Mouse (Mus musculus) cerebellum, adult 2 months (tissue): ENCODE results near the gene Lrmda. TPM values are rescaled to one million over a fixed set of nuclear protein-coding genes. Genes with fewer than 3 reads are reported as not detected.
A peak's percentile ranks its signal among the peaks of the same experiment; 100 is the strongest.

Source experiments
- DNase-seq, 2 experiments: peaks; one replicate each; pipeline ENCODE4 v3.0.0; 2021
- H3K27ac ChIP-seq: fragments of 200-500 bp; 2 replicates; pipeline ENCODE4 v1.5.1; 2012; ENCODE audit warnings: low read length, control low read depth, inconsistent platforms; ENCODE audit not compliant: insufficient read depth
- H3K27me3 ChIP-seq: fragments of 200-500 bp; 2 replicates; pipeline ENCODE4 v1.6.1; 2012; ENCODE audit warnings: inconsistent platforms, mild to moderate bottlenecking, low read length, moderate library complexity; ENCODE audit not compliant: control insufficient read depth, insufficient read depth
- H3K4me1 ChIP-seq: fragments of 200-500 bp; 2 replicates; pipeline ENCODE4 v1.6.1; 2011; ENCODE audit warnings: low read length; ENCODE audit not compliant: control insufficient read depth, insufficient read depth
- H3K4me3 ChIP-seq: fragments of 200-500 bp; replicated peaks from 2 replicates; pipeline ENCODE3; 2011; ENCODE audit warnings: mild to moderate bottlenecking, low read depth, low read length, control low read depth; ENCODE audit not compliant: insufficient read depth
- CTCF ChIP-seq: fragments of 200-500 bp; IDR thresholded peaks from 2 replicates; pipeline ENCODE4 v1.5.1; 2011; ENCODE audit warnings: low read depth, mild to moderate bottlenecking, control low read depth, low read length, moderate library complexity, borderline replicate concordance; ENCODE audit not compliant: insufficient read depth
- POLR2A ChIP-seq: fragments of 200-500 bp; IDR thresholded peaks from 2 replicates; pipeline ENCODE4 v1.6.1; 2011; ENCODE audit warnings: low read length, control low read depth, borderline replicate concordance; ENCODE audit not compliant: insufficient read depth
- WGBS: fragments of 180-500 bp; shearing (Covaris S2); methylation state at CpG from one replicate; pipeline ENCODE4 v1.1.7; 2018; 5-methylcytosine and 5-hydroxymethylcytosine counted together
- polyA plus RNA-seq: library from polyadenylated mRNA; depleted of rRNA; stranded (reverse); fragments of >200 nt; gene quantifications from 2 replicates; pipeline ENCODE4 v1.2.3, GENCODE M21; 2012

Gene Lrmda
- polyA plus RNA-seq, 1 experiment: 0.65 TPM

- DNase-seq: no peak
- H3K27me3 ChIP-seq: no peaks in the 10 kb centered on the region
- no peak overlapping the region for H3K27ac ChIP-seq
- TF ChIP-seq POLR2A (no peak), CTCF (no peak)
- H3K4me3 ChIP-seq: no peak overlapping the region
- H3K4me1 ChIP-seq: no peaks in the 10 kb centered on the region
- 50% methylated on average over 3 of the region's 3 CpGs for WGBS
These were observed 533.3 kb downstream of the Lrmda start for GRCm38 (mm10) chr14:22552841-22553240.

- TF ChIP-seq CTCF: no peak
- TF ChIP-seq POLR2A: no peak
- DNase-seq: no peak
- WGBS: 94% methylated on average over 3 of the region's 3 CpGs
- Histone ChIP-seq H3K4me1 (no peaks in the 10 kb centered on the region), H3K27ac (no peak overlapping the region), H3K27me3 (no peaks in the 10 kb centered on the region), H3K4me3 (no peak overlapping the region)
These were observed 534.2 kb downstream of the Lrmda start for GRCm38 (mm10) chr14:22553717-22554116.

- 77% methylated on average over 5 of the region's 5 CpGs for WGBS
- DNase-seq: peak in 1 of 2 experiments; percentile 3
- H3K27ac ChIP-seq: no peak overlapping the region
- TF ChIP-seq CTCF: no peak
- TF ChIP-seq POLR2A: no peak
- H3K27me3 ChIP-seq: no peaks in the 10 kb centered on the region
- no peaks in the 10 kb centered on the region for H3K4me1 ChIP-seq
- no peak overlapping the region for H3K4me3 ChIP-seq
These were observed 553.0 kb downstream of the Lrmda start for GRCm38 (mm10) chr14:22572486-22572885.

- no peak for DNase-seq
- Histone ChIP-seq H3K27me3 (no peaks in the 10 kb centered on the region), H3K4me1 (no peaks in the 10 kb centered on the region), H3K27ac (no peak overlapping the region), H3K4me3 (no peak overlapping the region)
- TF ChIP-seq CTCF (no peak), POLR2A (no peak)
- 80% methylated on average over 7 of the region's 7 CpGs for whole genome bisulfite sequencing
These were observed 554.1 kb downstream of the Lrmda start for GRCm38 (mm10) chr14:22573585-22573984.

- no peak for TF ChIP-seq CTCF
- TF ChIP-seq POLR2A: no peak
- 86% methylated on average over 4 of the region's 4 CpGs for WGBS
- Histone ChIP-seq H3K4me1 (no peaks in the 10 kb centered on the region), H3K4me3 (no peak overlapping the region), H3K27me3 (no peaks in the 10 kb centered on the region), H3K27ac (no peak overlapping the region)
- no peak for DNase-seq
These were observed 554.5 kb downstream of the Lrmda start for GRCm38 (mm10) chr14:22574006-22574405.

GRCm38 (mm10) chr14:22576441-22576840 lies 556.9 kb downstream of the Lrmda start:
- WGBS: 84% methylated on average over 6 of the region's 6 CpGs
- H3K4me1 ChIP-seq: no peaks in the 10 kb centered on the region
- no peak overlapping the region for H3K4me3 ChIP-seq
- DNase-seq: no peak
- H3K27ac ChIP-seq: no peak overlapping the region
- TF ChIP-seq POLR2A (no peak), CTCF (no peak)
- H3K27me3 ChIP-seq: no peaks in the 10 kb centered on the region; the same call in 1 of the 2 replicates

GRCm38 (mm10) chr14:22577411-22578037 lies 558.0 kb downstream of the Lrmda start:
- Histone ChIP-seq H3K4me3 (peak overlapping the region; percentile 36), H3K27me3 (no peaks in the 10 kb centered on the region; the same call in 1 of the 2 replicates), H3K4me1 (no peaks in the 10 kb centered on the region), H3K27ac (no peak overlapping the region)
- 24% methylated on average over 13 of the region's 13 CpGs for WGBS
- DNase-seq: peak; percentile 8 to 32
- TF ChIP-seq POLR2A (no peak), CTCF (no peak)

GRCm38 (mm10) chr14:22578224-22578623 lies 558.7 kb downstream of the Lrmda start:
- no peak overlapping the region for H3K27ac ChIP-seq
- peak; percentile 92 for TF ChIP-seq CTCF
- TF ChIP-seq POLR2A: no peak
- WGBS: 18% methylated on average over 6 of the region's 6 CpGs
- DNase-seq: peak; percentile 61 to 78
- no peaks in the 10 kb centered on the region; the same call in 1 of the 2 replicates for H3K27me3 ChIP-seq
- H3K4me3 ChIP-seq: peak overlapping the region; percentile 36
- no peaks in the 10 kb centered on the region for H3K4me1 ChIP-seq
